Mouse (Mus musculus) forebrain, postnatal 0 days (tissue): ENCODE measurements at regions not wholly inside any gene's neighbourhood (a gene's known extent, or its start where the extent isn't known, plus 50 kb on each side); places are given as distances from the start of the nearest gene placed in this dataset.
A peak's percentile ranks its signal among the peaks of the same experiment; 100 is the strongest.

Experiments
- ATAC-seq: fragments of 200-750 bp; cut with Nextera tagmentation; 2 replicates; pipeline ENCODE4 v1.8.0; 2017; ENCODE audit warnings: mild to moderate bottlenecking, moderate library complexity
- DNase-seq: peaks from one replicate; pipeline ENCODE4 v3.0.0-alpha.2; 2015
- H3K27ac ChIP-seq: fragments of 300-500 bp; sonication (generic); 2 replicates; pipeline ENCODE4 v1.5.1; 2014; ENCODE audit warnings: low read depth, mild to moderate bottlenecking, antibody characterized with exemption, low read length, moderate library complexity, mixed read lengths
- H3K27me3 ChIP-seq: fragments of 300-500 bp; sonication (generic); 2 replicates; pipeline ENCODE4 v1.6.1; 2014; ENCODE audit warnings: mild to moderate bottlenecking, low read length, mixed read lengths; ENCODE audit not compliant: insufficient read depth
- H3K36me3 ChIP-seq: fragments of 300-500 bp; sonication (generic); 2 replicates; pipeline ENCODE4 v1.6.1; 2014; ENCODE audit warnings: mild to moderate bottlenecking, moderate library complexity; ENCODE audit not compliant: insufficient read depth
- H3K4me1 ChIP-seq: fragments of 300-500 bp; sonication (generic); 2 replicates; pipeline ENCODE4 v1.6.1; 2014; ENCODE audit warnings: antibody characterized with exemption; ENCODE audit not compliant: insufficient read depth
- H3K4me2 ChIP-seq: fragments of 300-500 bp; sonication (generic); 2 replicates; pipeline ENCODE4 v1.6.1; 2014; ENCODE audit warnings: low read depth, mild to moderate bottlenecking, moderate library complexity
- H3K4me3 ChIP-seq: fragments of 300-500 bp; sonication (generic); 2 replicates; pipeline ENCODE4 v1.5.1; 2014; ENCODE audit warnings: low read depth, low read length, mixed read lengths
- H3K9ac ChIP-seq: fragments of 300-500 bp; sonication (generic); 2 replicates; pipeline ENCODE4 v1.6.1; 2014; ENCODE audit warnings: mild to moderate bottlenecking
- H3K9me3 ChIP-seq: fragments of 300-500 bp; sonication (generic); 2 replicates; pipeline ENCODE4 v1.6.1; 2016; ENCODE audit warnings: low read length
- CTCF ChIP-seq: sonication (generic); IDR thresholded peaks from 2 replicates; pipeline ENCODE4 v1.5.1; 2016; ENCODE audit warnings: antibody characterized with exemption, control low read depth, low read depth
- WGBS: fragments of 180-500 bp; shearing (Covaris S2); extraction: QIAGEN DNeasy Blood & Tissue Kit; methylation state at CpG from one replicate; pipeline ENCODE4 v1.1.7; 2014; 5-methylcytosine and 5-hydroxymethylcytosine counted together

DNA sequence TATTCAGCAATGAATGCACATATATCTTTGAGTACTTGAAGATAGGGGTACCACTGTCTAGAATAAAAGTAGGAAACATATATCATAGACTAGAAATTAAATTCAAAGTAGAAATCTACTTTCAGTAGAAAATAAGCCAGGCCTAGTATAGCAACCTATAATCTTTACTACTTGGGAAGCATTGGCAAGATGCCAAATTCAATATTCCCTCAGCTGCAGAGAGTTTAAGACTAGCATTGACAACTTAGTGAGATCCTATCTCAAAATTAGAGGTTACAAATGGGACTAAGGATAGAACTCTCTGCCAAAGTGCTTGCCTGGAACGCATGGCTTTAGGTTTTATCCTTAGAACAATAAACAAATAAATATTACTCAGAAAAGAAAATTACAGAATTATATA, 245.9 kb downstream of the Pla2g4a start:
- Histone ChIP-seq H3K27ac (no peak overlapping the region), H3K4me2 (no peak overlapping the region), H3K9me3 (no peaks in the 10 kb centered on the region), H3K4me3 (no peak overlapping the region), H3K27me3 (no peaks in the 10 kb centered on the region), H3K36me3 (no peaks in the 10 kb centered on the region), H3K4me1 (no peaks in the 10 kb centered on the region), H3K9ac (no peak overlapping the region)
- no peak for DNase-seq
- ATAC-seq = no peak
- TF ChIP-seq CTCF = no peak
- 76% methylated on average over 1 of the region's 1 CpGs for WGBS

- Histone ChIP-seq H3K27me3 (no peaks in the 10 kb centered on the region), H3K9me3 (no peaks in the 10 kb centered on the region), H3K27ac (no peak overlapping the region), H3K9ac (no peak overlapping the region), H3K4me2 (no peak overlapping the region), H3K4me1 (no peaks in the 10 kb centered on the region), H3K36me3 (no peaks in the 10 kb centered on the region), H3K4me3 (no peak overlapping the region)
- DNase-seq (no peak), ATAC-seq (no peak)
- WGBS = 86% methylated on average over 1 of the region's 1 CpGs
- no peak for TF ChIP-seq CTCF
Observed at GRCm38 (mm10) chr1:149712330-149712729, 248.8 kb downstream of the Pla2g4a start.

DNA sequence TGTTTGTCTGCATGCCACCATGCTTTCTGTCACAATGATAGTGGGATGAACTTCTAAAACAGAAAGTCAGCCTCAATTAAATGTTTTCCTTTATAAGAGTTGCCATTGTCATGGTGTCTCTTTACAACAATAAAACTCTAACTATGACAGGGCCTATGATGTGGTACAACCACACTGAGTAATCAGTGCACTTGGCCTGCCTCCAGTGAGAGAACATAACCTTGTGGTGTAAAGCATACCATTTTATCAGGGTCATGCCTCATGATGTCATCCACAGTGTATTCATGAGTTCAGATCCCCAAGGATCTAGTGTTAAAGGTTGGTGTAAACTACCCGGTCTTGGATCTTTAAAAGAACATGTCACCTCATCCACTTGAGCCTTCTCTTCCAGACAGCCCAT, 255.9 kb downstream of the Pla2g4a start:
- no peak overlapping the region for H3K9ac ChIP-seq
- ATAC-seq = no peak
- H3K4me1 ChIP-seq = no peaks in the 10 kb centered on the region
- H3K27ac ChIP-seq = no peak overlapping the region
- no peak for TF ChIP-seq CTCF
- DNase-seq = no peak
- 88% methylated on average over 1 of the region's 1 CpGs for WGBS
- no peak overlapping the region for H3K4me3 ChIP-seq
- no peak overlapping the region for H3K4me2 ChIP-seq
- no peaks in the 10 kb centered on the region for H3K36me3 ChIP-seq
- no peaks in the 10 kb centered on the region for H3K27me3 ChIP-seq
- no peaks in the 10 kb centered on the region for H3K9me3 ChIP-seq

DNA sequence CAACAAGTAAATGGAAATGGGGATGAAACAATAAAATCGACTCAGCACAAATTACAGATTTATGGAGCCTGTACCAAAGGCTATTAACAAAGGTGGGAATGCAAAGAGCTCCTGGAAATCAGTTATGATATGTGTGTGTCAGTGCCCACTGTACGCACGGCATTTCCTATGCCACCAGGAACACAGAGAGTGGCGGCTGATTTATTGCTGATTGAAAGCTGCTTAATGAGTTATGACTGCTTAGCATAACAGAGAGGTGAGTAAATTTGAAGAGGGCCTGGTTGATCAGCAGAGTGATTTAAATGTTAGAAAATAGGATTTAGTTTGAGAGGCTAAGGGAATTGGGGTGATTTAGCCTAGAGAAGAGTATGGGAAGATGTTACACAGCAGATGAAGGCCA, 261.7 kb downstream of the Pla2g4a start:
- Histone ChIP-seq H3K27me3 (no peaks in the 10 kb centered on the region), H3K27ac (no peak overlapping the region), H3K4me3 (no peak overlapping the region), H3K4me2 (no peak overlapping the region), H3K9ac (no peak overlapping the region), H3K4me1 (no peaks in the 10 kb centered on the region), H3K36me3 (no peaks in the 10 kb centered on the region), H3K9me3 (no peaks in the 10 kb centered on the region)
- ATAC-seq = no peak
- TF ChIP-seq CTCF = no peak
- DNase-seq = no peak
- WGBS = 85% methylated on average over 4 of the region's 4 CpGs

DNA sequence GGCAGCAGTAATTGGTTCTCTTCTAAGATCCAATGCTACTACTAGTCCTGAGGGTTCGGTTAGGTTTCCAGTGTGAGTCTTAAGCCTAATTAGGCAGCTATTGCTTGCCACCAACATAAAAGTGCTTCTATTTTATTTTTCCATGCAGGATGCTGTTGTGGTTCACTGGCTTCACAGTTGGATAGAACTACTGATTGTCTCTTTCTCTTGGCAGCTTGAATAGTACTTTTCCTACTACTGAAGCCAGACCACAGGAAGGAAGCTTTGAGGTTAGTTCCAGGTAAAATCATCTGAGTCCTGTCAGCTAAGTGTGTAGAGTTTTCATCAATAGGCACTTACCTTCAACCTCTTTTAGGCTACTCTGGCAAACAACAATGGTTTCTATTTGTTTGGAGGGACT, 286.9 kb downstream of the Pla2g4a start:
- H3K27ac ChIP-seq = no peak overlapping the region
- H3K4me1 ChIP-seq = 0 out of 2 replicates have a peak, but pooled peaks cover 6% of the 10 kb centered on the region
- DNase-seq (no peak), ATAC-seq (no peak)
- no peak for TF ChIP-seq CTCF
- no peaks in the 10 kb centered on the region for H3K9me3 ChIP-seq
- H3K9ac ChIP-seq = no peak overlapping the region
- no peak overlapping the region for H3K4me3 ChIP-seq
- no peak overlapping the region for H3K4me2 ChIP-seq
- 38% methylated on average over 1 of the region's 1 CpGs for WGBS
- no peaks in the 10 kb centered on the region for H3K27me3 ChIP-seq
- H3K36me3 ChIP-seq = no peaks in the 10 kb centered on the region

DNA sequence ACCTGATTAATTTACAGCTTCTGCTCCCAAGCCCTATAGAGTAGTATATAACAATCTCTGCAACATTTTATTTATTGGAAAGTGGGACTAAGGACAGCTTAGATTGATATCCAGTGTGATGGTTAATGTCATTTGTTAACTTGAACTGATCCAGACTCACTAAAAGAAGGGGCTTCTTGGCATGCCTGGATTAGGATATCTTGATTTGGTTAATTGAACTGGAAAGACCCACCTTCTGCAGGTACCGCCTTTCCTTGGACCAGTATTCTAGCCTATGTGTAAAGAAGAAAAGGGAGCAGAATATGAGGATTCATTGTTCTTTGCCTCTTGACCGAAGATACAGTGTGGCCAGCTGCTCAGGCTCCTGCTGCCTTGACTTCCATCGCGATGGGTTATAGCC, 288.5 kb downstream of the Pla2g4a start:
- no peaks in the 10 kb centered on the region for H3K27me3 ChIP-seq
- DNase-seq (no peak), ATAC-seq (no peak)
- H3K4me1 ChIP-seq = 0 out of 2 replicates have a peak, but pooled peaks cover 6% of the 10 kb centered on the region
- no peak overlapping the region for H3K27ac ChIP-seq
- no peak overlapping the region for H3K9ac ChIP-seq
- H3K4me3 ChIP-seq = no peak overlapping the region
- no peak overlapping the region for H3K4me2 ChIP-seq
- TF ChIP-seq CTCF = no peak
- no peaks in the 10 kb centered on the region for H3K36me3 ChIP-seq
- WGBS = 80% methylated on average over 4 of the region's 4 CpGs
- no peaks in the 10 kb centered on the region for H3K9me3 ChIP-seq

GRCm38 (mm10) chr1:149672117-149672516, 289.0 kb downstream of the Pla2g4a start:
- Histone ChIP-seq H3K27me3 (no peaks in the 10 kb centered on the region), H3K27ac (no peak overlapping the region), H3K9me3 (no peaks in the 10 kb centered on the region), H3K9ac (no peak overlapping the region), H3K4me3 (no peak overlapping the region), H3K4me2 (no peak overlapping the region), H3K36me3 (no peaks in the 10 kb centered on the region), H3K4me1 (0 out of 2 replicates have a peak, but pooled peaks cover 6% of the 10 kb centered on the region)
- no peak for TF ChIP-seq CTCF
- peak; percentile 29 for DNase-seq
- ATAC-seq = no peak
- 42% methylated on average over 2 of the region's 2 CpGs for WGBS

DNA sequence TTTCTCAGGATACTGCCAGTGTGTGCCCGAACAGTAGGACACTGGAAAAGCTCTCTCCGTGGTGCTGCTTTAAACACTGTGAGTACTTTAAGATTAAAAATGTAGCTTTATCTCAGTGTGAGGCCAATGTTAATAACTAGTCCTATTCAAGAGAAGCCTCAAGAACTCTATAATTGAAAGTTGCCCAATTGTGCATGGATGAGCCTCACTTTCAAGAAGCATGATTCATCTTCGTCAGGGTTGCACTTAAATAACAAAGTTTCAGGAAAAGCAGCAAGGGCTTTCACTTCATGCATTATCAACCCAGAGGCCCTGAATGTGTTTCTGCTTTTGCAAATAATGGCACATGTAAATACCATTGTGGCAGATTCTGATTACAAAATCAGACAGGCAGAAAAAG, 290.0 kb downstream of the Pla2g4a start:
- Histone ChIP-seq H3K9ac (no peak overlapping the region), H3K27me3 (no peaks in the 10 kb centered on the region), H3K4me1 (0 out of 2 replicates have a peak, but pooled peaks cover 6% of the 10 kb centered on the region), H3K4me3 (no peak overlapping the region), H3K27ac (no peak overlapping the region), H3K4me2 (no peak overlapping the region), H3K36me3 (no peaks in the 10 kb centered on the region), H3K9me3 (no peaks in the 10 kb centered on the region)
- TF ChIP-seq CTCF = no peak
- WGBS = 28% methylated on average over 3 of the region's 3 CpGs
- DNase-seq = no peak
- no peak for ATAC-seq
